Mouse (Mus musculus): ENCODE results near the gene Tpm3.
"Not testable (repeated sequence)": the region's sequence is repeated elsewhere in the genome, so short reads cannot be mapped to it uniquely, and the experiment has no call there.

Tpm3 gene

DNA sequence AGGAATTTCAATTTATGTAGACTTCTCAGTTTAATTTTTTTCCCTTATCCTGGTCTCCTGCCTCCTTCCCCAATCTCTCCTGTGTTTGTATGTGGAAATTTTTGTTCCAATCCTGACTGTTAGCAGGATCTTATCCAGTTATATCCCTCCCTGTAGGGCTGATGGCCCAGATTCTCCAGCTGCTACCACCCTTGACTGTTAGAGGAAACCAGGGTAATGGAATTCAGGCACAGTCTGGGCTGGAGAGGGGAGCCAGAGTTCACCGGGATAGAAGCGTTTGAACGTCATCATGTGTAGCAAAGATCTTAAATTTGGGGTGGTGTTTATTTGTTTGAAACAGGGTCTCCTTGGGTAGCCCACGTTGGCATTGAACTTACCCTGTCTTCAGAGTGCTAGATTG, 12.3 kb downstream of the Tpm3 start:
- DNase-seq: peak; percentile 50

- peak; percentile 60 for DNase-seq
Measured at GRCm38 (mm10) chr3:90085281-90085680, 12.8 kb downstream of the Tpm3 start.

- DNase-seq: no peak
Measured at GRCm38 (mm10) chr3:90086068-90086467, 13.6 kb downstream of the Tpm3 start.

DNA sequence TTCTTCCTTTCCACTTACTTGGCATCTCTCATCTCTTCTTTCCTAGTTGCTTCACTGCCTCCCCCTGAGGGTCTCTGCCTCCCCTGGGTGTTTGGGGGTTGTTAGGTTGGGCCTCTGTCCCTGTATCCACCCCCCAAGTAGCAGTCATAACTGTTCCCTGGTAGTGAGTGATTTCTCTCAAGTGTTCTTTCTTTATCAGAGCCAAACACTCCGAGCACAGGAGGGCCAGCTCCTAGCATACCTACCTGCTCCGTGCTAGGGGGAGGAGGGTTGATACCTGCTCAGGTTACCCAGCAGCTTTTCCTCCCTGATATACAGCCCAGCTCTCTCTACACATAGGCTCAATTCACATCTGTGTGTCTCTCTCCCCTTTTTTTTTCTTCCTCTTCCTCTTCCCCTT, 16.2 kb downstream of the Tpm3 start:
- peak; percentile 33 for DNase-seq

- DNase-seq: no peak
Measured at GRCm38 (mm10) chr3:90090892-90091291, 18.4 kb downstream of the Tpm3 start.

DNA sequence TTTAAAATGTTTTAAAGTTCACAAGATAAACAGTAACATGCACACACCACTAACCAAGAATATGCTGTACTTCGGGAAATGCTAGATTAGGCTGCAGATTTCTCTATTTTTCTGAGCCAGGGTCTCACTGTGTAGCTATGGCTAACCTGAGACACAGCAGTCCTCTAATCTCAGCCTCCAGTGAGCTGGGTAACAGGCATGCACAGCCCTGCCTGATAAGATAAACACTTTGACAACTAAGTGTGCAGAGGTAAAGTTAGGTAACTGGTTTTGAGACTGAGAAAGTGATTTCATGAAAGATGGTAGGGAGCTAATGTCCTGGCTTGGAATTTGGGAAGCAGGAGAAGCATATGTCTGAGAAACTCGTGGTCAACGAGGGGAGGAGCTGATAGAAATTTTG, 22.0 kb downstream of the Tpm3 start:
- no peak for DNase-seq

- DNase-seq: no peak
Measured at GRCm38 (mm10) chr3:90097928-90098327, 25.5 kb downstream of the Tpm3 start.

GRCm38 (mm10) chr3:90101010-90101409, 28.6 kb downstream of the Tpm3 start:
- DNase-seq: no peak

- no peak for DNase-seq
Measured at GRCm38 (mm10) chr3:90101673-90102072, 29.2 kb downstream of the Tpm3 start.

DNA sequence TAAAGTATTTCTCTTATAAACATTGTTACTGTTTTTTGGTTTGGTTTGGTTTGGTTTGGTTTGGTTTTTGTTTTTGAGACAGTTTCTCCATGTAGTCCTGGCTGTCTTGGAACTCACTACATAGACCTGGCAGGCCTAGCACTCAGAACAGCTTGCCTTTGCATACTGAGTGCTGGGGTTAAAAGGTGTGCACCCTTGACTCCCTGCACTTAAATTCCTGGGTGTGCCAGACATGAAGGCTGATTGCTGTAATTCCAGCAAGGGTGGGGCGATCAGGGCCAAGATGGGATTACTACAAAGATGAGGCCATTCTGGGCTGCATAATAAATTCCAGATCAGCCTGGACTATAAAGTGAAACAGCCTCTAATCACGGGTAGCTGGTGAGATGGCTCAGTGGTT, 29.8 kb downstream of the Tpm3 start:
- DNase-seq: peak; percentile 36

GRCm38 (mm10) chr3:90103176-90103575, 30.7 kb downstream of the Tpm3 start:
- DNase-seq: no peak

DNA sequence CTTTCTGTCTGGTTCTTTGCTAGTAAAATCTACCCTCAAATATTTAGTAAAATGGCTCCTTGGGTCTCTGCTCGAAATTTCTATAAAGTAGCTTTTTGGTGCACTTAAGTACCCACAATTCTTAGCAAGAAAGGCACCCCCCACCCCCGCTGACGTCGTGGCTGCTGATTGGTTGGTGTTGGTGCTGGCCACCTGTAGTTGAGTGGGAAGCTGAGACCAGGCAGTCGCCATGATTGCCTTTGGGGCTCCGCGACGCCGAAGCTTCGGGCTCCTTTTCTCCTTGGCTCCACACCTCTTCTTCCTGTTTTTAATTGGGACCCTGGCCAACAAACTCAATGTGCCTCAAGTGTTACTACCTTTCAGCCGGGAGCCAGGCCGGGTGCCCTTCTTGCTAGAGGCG, 31.5 kb downstream of the Tpm3 start, which contains the start of gene Nup210l:
Nup210l (plus strand) TSS at position 195 of the 400 bp plus-strand sequence.
- DNase-seq: no peak

DNA sequence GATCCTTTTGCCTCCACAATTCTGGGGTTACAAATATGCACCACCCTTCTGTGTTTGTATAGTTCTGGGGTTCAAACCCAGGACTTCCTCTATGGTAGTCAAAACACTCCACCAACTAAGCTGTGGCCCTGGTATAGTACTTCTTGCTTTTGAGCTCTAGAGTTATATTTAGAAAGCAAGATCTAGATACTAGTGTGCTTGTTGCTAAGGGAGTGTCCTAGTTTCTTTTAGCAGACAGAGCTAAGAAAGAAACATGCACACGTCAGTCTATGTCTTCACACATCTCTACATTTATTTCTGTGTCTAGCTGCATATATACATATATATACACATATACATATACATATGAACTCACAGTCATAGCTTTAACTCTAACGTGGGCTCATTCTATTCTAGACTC, 39.3 kb downstream of the Tpm3 start:
- DNase-seq: no peak

DNA sequence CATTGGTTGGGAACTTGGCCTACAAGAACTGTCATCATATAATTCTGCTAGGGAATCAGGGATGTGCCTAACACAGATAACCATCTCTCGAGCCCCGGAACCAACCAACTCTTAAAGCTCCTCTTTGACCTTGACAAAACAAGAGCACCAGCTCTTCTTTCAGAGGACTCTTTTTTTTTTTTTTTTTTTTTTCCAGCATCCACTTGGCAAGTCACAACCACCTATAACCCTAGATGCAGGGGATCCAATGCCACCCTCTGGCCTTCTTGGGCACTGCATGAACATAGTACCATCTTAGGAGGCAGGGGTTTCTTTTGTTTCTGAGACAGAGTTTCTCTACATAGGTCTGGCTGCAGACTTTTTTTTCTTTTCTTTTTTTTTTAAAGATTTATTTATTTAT, 41.9 kb downstream of the Tpm3 start:
- peak; percentile 47 for DNase-seq

- no peak for DNase-seq
Measured at GRCm38 (mm10) chr3:90115526-90115925, 43.1 kb downstream of the Tpm3 start.

- DNase-seq: peak; percentile 48
Measured at GRCm38 (mm10) chr3:90118132-90118790, 45.8 kb downstream of the Tpm3 start.

DNA sequence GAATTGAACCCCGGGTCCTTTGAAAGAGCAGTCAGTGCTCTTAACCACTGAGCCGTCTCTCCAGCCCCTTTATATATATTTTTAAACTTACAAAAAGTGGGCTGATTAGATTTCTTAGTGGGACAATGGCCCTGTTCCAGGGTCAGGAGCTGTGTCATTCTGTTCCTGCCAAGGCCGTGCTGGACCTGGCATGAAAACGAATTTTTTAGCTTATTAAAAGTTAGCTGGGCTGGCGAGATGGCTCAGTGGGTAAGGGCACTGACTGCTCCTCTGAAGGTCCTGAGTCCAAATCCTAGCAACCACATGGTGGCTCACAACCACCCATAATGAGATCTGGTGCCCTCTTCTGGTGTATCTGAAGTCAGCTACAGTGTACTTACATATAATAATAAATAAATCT, 49.6 kb downstream of the Tpm3 start:
- DNase-seq: not testable (repeated sequence)

DNA sequence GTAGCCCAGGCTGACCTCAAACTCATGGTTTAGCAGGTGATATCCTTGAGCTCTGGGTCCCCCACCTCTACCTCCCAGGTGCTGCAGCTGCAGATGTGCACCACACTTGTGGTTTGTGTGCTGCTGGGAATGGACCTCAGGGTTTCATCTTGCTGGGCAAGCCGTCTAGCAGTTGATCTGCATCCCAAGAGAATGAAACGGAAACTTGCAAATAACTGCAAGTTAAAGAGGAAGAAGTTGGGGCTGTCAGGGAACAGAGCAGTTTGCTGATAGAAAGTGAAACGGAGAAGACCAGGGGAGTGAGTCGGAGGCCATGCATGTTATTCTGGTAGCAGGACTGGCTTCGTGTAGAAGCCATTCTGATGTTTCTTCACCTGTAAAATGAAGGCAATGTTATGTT, 53.3 kb downstream of the Tpm3 start:
- no peak for DNase-seq

DNA sequence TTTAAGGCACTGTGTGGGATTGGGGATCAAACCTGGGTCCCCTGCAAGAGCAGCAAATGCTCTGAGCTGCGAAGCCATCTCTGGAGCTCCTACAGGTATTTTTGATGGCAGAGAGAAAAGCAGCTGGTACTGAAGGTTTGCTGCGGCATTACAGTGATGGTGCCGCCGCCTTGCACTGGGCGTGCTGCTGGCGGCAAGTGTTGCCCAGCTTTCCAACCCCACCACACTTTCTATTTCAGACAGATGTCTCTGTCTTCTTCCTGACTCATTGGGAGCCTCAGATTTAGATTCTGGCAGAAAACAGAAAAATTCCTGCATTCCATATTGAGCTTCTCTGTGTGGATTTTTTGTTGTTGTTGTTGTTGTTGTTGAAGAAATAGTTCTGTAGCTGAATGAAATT, 55.4 kb downstream of the Tpm3 start:
- no peak for DNase-seq

DNA sequence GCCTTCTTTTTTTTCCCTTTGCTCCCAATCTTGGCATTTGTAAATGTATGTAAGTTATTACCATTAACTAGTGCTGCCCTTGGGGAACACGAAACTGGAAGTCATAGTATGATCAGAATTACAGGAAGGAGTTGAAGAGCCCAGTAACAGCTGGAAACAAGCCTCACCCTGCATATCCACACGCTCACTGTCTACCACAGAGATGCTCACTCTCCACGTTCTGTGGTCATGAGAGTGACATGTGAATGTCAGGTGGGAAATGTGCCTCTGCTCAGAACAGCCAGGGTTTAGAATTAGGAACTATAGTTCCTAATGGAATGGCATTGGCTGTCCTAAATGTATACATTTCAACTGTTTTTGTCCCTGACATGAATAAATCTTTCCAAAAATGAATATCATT, 60.3 kb downstream of the Tpm3 start:
- DNase-seq: no peak

GRCm38 (mm10) chr3:90133331-90133730, 60.9 kb downstream of the Tpm3 start:
- DNase-seq: no peak

GRCm38 (mm10) chr3:90134483-90134882, 62.0 kb downstream of the Tpm3 start:
- peak; percentile 12 for DNase-seq

DNA sequence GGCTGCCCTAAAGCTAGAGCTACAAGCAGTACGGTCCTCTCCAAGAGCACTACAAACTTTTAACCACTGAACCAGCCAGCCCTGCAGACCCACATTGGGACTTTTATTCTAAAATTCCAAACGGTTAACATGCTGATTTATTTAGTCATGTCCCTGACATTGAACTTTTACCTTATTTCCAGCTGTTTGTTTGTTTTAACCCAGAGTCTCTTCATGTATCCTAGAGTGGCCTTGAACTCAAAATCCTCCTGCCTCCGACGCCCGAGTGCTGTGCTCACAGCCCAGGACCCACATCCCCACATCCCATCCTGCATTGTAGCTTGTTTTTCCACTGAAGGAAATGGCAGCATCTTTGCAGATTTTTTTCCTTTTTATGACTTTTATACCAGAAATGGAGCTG, 62.5 kb downstream of the Tpm3 start:
- no peak for DNase-seq

DNA sequence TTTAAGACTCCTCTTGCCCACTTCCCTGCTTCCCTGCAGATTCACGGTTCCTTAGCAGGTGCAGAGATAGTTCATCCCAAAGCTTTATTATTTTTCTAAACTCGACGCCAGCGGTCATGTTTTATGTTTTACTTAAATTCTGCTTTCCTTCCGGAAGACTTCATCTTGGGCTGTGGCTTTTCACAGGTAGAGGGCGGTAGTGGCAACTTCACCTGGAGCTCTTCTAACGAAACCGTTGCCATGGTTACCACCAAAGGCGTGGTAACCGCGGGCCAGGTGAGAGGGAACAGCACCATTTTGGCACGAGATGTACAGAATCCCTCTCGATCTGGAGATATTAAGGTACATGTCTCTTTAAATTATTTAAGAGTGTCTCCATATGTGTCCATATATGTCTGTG, 64.2 kb downstream of the Tpm3 start:
- DNase-seq: peak; percentile 53

DNA sequence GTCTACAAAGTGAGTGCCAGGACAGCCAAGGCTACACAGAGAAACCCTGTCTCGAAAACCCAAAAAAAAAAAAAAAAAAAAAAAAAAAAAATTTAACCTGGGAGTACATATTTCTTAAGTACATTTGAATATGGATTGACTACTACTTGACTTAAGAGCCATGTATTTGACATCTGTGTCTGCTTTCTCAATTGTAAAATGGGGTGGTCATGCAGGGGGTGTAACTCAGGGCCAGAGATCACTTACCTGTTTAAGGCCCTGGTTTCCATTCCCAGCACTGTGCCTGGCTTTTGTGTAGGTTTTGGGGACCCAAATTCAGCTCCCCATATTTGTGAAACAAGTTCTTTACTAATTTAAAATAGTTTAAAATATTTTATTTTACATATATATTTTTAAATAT, 65.2 kb downstream of the Tpm3 start:
- DNase-seq: no peak

Data from lung, postnatal 10 days (tissue).